Mouse (Mus musculus): ENCODE measurements around the gene Irx3.

Irx3 gene

GRCm38 (mm10) chr8:91801839-91802238 lies at the start of gene Irx3:
Gene Irx3 (minus strand): TSS chr8:91802067.
- DNase-seq: peak; percentile 68

DNA sequence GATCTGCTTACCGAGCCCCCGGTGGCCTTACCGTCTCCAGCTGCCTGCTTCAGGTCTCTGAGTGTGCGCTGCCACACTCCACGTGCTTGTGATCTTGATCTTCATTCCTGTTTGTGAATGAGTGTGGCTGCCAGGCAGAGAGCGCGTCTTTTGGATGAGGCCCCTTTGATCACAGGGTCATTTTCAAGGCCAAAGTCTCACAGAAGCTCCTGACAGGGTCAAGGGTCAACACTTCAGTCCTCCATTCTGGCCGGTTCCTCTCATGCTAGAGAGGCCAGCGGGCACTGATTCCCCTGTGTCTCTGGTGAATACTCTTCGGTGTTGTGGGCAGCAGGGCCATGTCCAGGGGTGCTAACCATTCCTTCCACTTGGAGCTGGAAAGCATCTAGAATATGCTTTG lies 49.5 kb upstream of the Irx3 start:
- no peak for DNase-seq

- no peak for DNase-seq
These were observed 48.1 kb upstream of the Irx3 start for GRCm38 (mm10) chr8:91849984-91850383.

GRCm38 (mm10) chr8:91849529-91849928 lies 47.7 kb upstream of the Irx3 start:
- DNase-seq: no peak

- DNase-seq: no peak
These were observed 43.8 kb upstream of the Irx3 start for GRCm38 (mm10) chr8:91845641-91846040.

- DNase-seq: no peak
These were observed 35.3 kb upstream of the Irx3 start for GRCm38 (mm10) chr8:91837131-91837530.

DNA sequence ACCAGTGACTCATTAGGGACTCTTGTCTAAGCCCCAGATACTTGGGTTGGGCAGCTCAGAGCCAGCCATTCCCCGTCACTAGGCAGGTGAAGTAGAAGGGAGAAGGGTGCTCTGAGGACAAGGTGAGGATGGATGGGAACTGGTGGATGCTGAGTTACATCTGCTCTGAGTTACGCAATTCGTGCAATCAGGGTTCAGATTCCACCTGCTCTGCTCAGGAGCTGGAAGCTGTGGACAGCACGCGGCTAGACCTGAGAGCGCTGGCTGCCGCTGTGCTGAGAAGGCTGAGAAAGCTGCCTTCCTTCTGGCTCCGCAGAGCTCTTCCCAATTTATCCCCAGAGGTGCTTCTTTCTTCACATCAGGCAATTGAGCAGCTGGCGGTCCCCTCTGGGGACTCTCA lies 34.8 kb upstream of the Irx3 start:
- DNase-seq: no peak

DNA sequence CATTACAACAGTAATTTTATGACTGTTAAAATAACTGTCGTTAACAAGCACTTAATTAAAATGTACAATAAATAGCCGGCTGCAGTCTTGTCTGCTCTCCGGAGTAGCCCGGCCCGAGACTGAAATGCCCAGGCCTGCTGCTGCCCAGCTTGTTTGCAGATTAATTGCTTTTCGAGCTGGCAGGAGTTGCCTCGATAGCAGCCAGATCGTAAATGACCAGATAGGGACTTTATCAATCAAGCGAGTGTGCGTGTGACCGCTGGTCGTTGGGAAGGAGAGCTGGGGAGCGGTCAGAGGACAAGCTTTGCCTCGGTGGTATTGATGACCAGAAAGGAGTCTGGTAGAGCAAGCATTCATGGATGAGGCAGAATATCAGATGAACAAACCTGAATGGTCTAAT lies 25.8 kb upstream of the Irx3 start:
- no peak for DNase-seq

- DNase-seq: no peak
These were observed 25.3 kb upstream of the Irx3 start for GRCm38 (mm10) chr8:91827192-91827591.

GRCm38 (mm10) chr8:91823357-91823756 lies 21.5 kb upstream of the Irx3 start:
- DNase-seq: no peak

- DNase-seq: no peak
These were observed 20.9 kb upstream of the Irx3 start for GRCm38 (mm10) chr8:91822746-91823145.

- DNase-seq: no peak
These were observed 20.1 kb upstream of the Irx3 start for GRCm38 (mm10) chr8:91821976-91822375.

DNA sequence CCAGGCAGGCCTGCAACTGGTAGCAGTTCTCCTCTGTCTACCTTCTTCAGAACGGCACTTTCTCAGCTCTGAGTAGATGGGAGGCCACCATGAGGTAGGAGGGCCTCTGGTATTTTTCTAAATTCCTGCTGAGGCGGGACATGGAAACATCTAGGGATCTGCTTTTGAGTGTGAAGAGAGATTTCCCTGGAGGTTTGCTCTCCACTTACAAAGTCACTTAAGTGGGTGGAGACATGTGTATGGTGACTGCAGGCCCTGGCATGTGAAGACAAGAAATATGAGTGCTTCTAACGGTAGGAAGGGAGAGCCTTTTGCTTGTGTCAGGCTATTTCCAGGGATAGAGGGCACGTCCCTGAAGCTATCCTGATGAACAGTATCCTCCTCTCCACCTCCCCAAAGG lies 17.9 kb upstream of the Irx3 start:
- DNase-seq: no peak

GRCm38 (mm10) chr8:91818784-91819183 lies 16.9 kb upstream of the Irx3 start:
- DNase-seq: no peak

DNA sequence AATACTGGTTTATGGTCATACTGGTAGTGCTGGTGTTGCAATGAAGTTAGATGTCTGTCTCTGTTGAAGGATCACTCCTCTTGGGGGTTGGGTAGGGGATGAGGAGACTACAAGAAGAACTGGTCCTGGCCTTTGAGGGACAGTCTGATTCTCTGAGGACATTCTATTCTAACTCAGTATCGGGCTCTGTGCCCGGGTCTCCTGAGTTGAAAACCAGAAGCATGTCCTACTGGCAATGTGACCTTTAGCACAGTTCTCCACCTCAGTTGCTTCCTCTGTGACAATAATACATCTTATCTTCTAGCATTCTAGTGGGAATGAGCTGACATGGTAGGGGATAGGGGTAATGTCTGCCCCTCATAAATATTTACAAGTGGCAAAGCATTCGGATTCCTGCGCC lies 12.2 kb upstream of the Irx3 start:
- DNase-seq: no peak

- no peak for DNase-seq
These were observed 4.9 kb upstream of the Irx3 start for GRCm38 (mm10) chr8:91806720-91807241.

DNA sequence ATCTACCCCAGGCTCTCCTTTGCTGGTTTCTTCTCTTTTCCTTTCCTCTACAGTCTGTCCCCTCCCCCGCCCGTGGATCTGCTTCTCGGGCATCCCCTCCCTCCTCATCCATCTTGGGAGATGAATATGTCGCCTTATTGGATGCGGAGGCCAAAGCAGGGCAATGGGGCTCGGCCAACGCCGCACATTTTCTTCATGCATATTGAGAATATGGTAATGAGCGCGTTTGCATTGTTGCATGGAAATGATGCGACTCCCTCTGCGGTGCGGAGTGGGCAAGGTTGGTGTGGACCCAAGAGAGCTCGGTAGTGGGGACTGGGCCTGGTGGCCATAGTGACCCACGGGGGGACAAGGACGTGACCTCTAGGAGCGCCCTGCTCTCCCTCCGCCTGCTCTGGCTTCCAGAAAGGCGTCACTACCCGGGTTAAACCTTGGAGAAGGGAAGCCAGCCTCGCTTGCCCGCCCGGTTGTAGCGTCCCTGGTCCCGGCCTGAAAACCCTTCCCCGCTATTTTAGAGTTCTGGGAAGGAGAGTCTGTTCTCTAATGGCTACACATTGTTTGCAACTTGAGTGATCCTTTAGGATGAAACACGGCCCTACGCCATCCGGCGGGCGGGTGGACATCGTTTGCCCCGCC lies 4.3 kb upstream of the Irx3 start:
- no peak for DNase-seq

- no peak for DNase-seq
These were observed 3.4 kb upstream of the Irx3 start for GRCm38 (mm10) chr8:91805254-91805671.

- DNase-seq: no peak
These were observed 2.8 kb upstream of the Irx3 start for GRCm38 (mm10) chr8:91804403-91805253.

GRCm38 (mm10) chr8:91803515-91804402 lies 1.9 kb upstream of the Irx3 start:
- DNase-seq: no peak

GRCm38 (mm10) chr8:91802401-91803322 lies 795 bp upstream of the Irx3 start:
- DNase-seq: no peak

DNA sequence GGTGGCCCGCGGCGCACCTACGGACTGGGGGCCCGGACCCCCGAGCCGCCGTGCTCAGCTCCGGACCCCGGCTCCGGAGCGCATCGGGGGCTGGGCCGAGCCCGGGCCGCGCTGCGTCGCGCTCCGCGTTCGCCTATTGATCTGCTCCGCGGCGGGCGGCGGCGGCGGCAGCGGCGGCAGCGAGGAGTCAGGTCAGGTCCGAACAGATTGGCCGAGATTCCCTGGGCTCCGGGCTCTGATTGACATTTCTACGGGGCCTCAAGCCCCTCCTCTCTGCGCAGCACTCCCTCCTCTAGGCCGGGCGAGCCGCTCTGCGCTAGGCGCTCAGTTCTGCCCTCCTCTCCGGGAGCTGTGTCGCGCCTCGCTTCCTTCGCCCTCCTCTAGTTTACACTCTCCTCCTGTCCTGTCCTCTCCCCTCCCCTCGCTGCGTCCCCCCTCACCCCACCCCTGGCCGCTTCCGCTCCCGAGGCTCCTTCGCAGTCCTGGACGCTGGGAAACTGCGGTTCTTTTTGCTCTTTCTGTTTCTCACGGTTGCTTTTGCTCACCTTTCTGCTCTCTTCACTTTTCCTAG lies 541 bp downstream of the Irx3 start:
- DNase-seq: peak; percentile 60
